Mouse (Mus musculus): Measurements from ENCODE around the gene Ccnb2.

DNA sequence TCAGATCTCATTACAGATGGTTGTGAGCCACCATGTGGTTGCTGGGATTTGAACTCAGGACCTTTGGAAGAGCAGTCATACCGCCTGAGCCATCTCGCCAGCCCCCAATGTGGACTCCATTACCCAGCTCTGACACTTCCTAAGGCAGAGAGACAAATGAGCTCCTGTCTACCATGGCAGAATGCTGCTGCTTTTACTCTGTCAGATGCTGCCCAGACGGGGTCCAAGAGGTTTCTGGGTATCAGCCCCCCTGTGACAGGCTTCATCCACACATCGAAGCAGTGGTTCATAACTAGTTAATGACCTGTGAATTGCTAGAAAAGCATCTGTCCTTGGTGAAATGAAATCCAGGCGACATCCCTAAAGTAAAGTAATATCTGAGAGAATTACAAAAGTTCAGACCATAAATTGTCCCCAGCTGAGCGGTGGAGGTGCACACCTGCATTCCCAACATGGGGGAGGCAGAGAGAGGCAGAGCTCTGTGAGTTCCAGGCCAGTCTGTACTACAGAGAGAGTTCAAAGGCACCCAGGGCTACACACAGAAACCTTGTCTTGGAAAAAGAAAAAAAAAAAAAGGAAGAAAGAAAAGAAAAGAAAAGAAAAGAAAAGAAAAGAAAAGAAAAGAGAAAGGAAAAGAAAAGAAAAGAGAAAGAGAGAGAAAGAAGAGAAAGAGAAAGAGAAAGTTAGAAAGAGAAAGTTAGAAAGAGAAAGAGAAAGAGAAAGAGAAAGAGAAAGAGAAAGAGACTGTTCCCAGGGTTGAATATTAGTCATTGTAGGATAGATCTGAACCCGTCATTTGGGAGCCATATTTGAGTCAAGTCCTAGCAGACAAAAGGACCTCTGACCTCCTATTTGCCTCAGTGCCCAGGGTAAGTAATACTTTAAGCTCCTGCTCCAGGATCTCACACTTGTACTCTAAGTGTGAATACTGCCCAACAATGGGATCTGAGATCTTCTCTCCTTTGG, 41.6 kb downstream of the Ccnb2 start:
- no peak for TF ChIP-seq POLR2A (IDR thresholded peaks at IDR 0.05; ENCODE audit: insufficient read depth, low read depth, low read length)
- no peak for TF ChIP-seq CTCF (IDR thresholded peaks at IDR 0.05)

Measured in heart, adult 2 months (tissue).